Mouse (Mus musculus): ENCODE measurements around the gene Klhl20. TPM values are rescaled to one million over a fixed set of nuclear protein-coding genes. Genes with fewer than 3 reads are reported as not detected.

Gene Klhl20
- total and polyA plus RNA-seq, 2 experiments from 2014 or later: 8.0 to 11.1 TPM

DNA sequence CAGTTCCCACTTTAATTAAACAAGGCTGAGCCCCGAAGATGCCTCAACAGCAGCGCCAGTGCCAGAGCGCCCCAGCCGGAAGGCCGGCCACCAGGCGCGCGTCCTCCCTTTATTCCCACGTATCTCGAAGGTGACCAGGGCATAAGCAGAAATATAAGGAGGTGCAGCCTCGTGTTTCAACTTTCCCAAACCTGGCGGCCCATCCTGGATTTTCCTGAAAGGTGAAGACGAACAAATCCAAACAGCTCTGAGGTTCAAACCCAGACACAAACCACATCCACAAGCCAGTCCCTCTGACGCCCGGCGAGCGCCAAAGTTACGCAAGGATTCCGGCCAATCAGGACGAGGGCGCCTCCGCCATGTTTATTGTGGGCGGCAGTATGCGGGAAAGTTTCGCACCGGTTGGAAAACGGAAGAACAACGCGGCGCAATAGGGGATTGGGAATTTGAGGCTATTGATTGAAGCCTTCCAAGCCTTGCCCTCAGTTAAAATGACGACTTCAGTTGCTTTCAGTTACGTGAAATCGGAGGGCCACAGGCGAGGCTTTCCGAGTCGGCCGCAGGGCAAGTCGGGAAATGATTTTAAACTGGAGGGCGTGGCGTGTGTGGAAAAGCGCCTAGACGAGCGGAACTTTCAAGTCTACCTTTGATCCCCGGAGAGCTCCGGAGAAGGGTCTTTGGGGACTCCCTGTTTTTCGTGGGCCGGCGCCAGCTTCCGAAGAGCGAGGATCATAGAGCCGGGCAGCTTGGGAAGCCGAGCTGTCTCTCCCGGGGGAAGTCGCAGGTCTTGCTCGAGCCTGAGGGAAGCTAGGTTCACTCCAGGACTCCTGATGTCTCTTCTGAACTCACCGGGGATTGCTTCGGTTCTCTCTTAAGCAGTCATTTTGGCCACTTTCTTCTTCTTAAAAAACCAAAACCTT, 60.7 kb downstream of the Klhl20 start, which contains the start of the genes Dars2 and Cenpl:
Gene Dars2, minus strand, starts transcription at position 307 of the 920 bp plus-strand sequence.
Gene Cenpl, plus strand, starts transcription at position 362 of the 920 bp plus-strand sequence.
- peak within 1 kb of the TSS; percentile 63 for H3K27ac ChIP-seq (ENCODE audit: low read depth)
- peaks cover 4% of the 10 kb centered on the region for H3K36me3 ChIP-seq (replicated peaks; ENCODE audit: control insufficient read depth, insufficient read depth, low read length)
- H3K9ac ChIP-seq (replicated peaks; ENCODE audit: low read depth, low read length): peak within 1 kb of the TSS; percentile 66
- H3K4me1 ChIP-seq (ENCODE audit: control insufficient read depth, insufficient read depth): peaks cover 16% of the 10 kb centered on the region
- DNase-seq (ENCODE audit: low spot score) (peak; percentile 98), ATAC-seq (ENCODE audit: insufficient read depth, low read depth) (peak; percentile 97)
- no peaks in the 10 kb centered on the region for H3K27me3 ChIP-seq (ENCODE audit: control insufficient read depth, insufficient read depth, low read length)
- H3K4me3 ChIP-seq (ENCODE audit: low read depth, low read length): peak within 1 kb of the TSS; percentile 68
- H3K9me3 ChIP-seq (replicated peaks; ENCODE audit: control insufficient read depth, low read length): no peaks in the 10 kb centered on the region
- TF ChIP-seq CTCF (IDR thresholded peaks at IDR 0.05; ENCODE audit: low read depth): no peak
- peak; percentile 64; the same call in 1 of the 2 replicates for TF ChIP-seq EP300 (IDR thresholded peaks at IDR 0.05; ENCODE audit: low read depth)
- WGBS: under 1% methylated on average over 57 of the region's 57 CpGs
- peak within 1 kb of the TSS; percentile 79 for H3K4me2 ChIP-seq (ENCODE audit: low read depth, low read length)

- Histone ChIP-seq H3K4me2 (ENCODE audit: low read depth, low read length) (no peak overlapping the region), H3K27ac (ENCODE audit: low read depth) (no peak overlapping the region), H3K9ac (replicated peaks; ENCODE audit: low read depth, low read length) (no peak overlapping the region), H3K36me3 (replicated peaks; ENCODE audit: control insufficient read depth, insufficient read depth, low read length) (peaks cover 15% of the 10 kb centered on the region; the same call in 1 of the 2 replicates), H3K4me1 (ENCODE audit: control insufficient read depth, insufficient read depth) (no peaks in the 10 kb centered on the region), H3K9me3 (replicated peaks; ENCODE audit: control insufficient read depth, low read length) (no peaks in the 10 kb centered on the region), H3K27me3 (ENCODE audit: control insufficient read depth, insufficient read depth, low read length) (no peaks in the 10 kb centered on the region), H3K4me3 (ENCODE audit: low read depth, low read length) (no peak overlapping the region)
- TF ChIP-seq CTCF (IDR thresholded peaks at IDR 0.05; ENCODE audit: low read depth) (no peak), EP300 (IDR thresholded peaks at IDR 0.05; ENCODE audit: low read depth) (no peak)
- no peak for ATAC-seq (ENCODE audit: insufficient read depth, low read depth)
- no peak for DNase-seq (ENCODE audit: low spot score)
- 73% methylated on average over 1 of the region's 1 CpGs for WGBS
These were observed 68.0 kb downstream of the Klhl20 start for GRCm38 (mm10) chr1:161063351-161063750.

GRCm38 (mm10) chr1:161057164-161057563, 74.1 kb downstream of the Klhl20 start:
- no peak overlapping the region for H3K27ac ChIP-seq (ENCODE audit: low read depth)
- WGBS: 85% methylated on average over 1 of the region's 1 CpGs
- H3K36me3 ChIP-seq (replicated peaks; ENCODE audit: control insufficient read depth, insufficient read depth, low read length): peaks cover 30% of the 10 kb centered on the region
- H3K4me3 ChIP-seq (ENCODE audit: low read depth, low read length): no peak overlapping the region
- DNase-seq (ENCODE audit: low spot score) (no peak), ATAC-seq (ENCODE audit: insufficient read depth, low read depth) (no peak)
- H3K4me2 ChIP-seq (ENCODE audit: low read depth, low read length): no peak overlapping the region
- no peaks in the 10 kb centered on the region for H3K4me1 ChIP-seq (ENCODE audit: control insufficient read depth, insufficient read depth)
- H3K9me3 ChIP-seq (replicated peaks; ENCODE audit: control insufficient read depth, low read length): no peaks in the 10 kb centered on the region
- no peak for TF ChIP-seq EP300 (IDR thresholded peaks at IDR 0.05; ENCODE audit: low read depth)
- no peak for TF ChIP-seq CTCF (IDR thresholded peaks at IDR 0.05; ENCODE audit: low read depth)
- no peak overlapping the region for H3K9ac ChIP-seq (replicated peaks; ENCODE audit: low read depth, low read length)
- H3K27me3 ChIP-seq (ENCODE audit: control insufficient read depth, insufficient read depth, low read length): no peaks in the 10 kb centered on the region

- TF ChIP-seq EP300 (IDR thresholded peaks at IDR 0.05; ENCODE audit: low read depth): no peak
- no peak for TF ChIP-seq CTCF (IDR thresholded peaks at IDR 0.05; ENCODE audit: low read depth)
- peak; percentile 18 for DNase-seq (ENCODE audit: low spot score)
- Histone ChIP-seq H3K4me3 (ENCODE audit: low read depth, low read length) (no peak overlapping the region), H3K9ac (replicated peaks; ENCODE audit: low read depth, low read length) (no peak overlapping the region), H3K27ac (ENCODE audit: low read depth) (peak overlapping the region; percentile 33; the same call in 1 of the 2 replicates), H3K4me2 (ENCODE audit: low read depth, low read length) (no peak overlapping the region), H3K36me3 (replicated peaks; ENCODE audit: control insufficient read depth, insufficient read depth, low read length) (peaks cover 32% of the 10 kb centered on the region), H3K9me3 (replicated peaks; ENCODE audit: control insufficient read depth, low read length) (no peaks in the 10 kb centered on the region), H3K27me3 (ENCODE audit: control insufficient read depth, insufficient read depth, low read length) (no peaks in the 10 kb centered on the region), H3K4me1 (ENCODE audit: control insufficient read depth, insufficient read depth) (no peaks in the 10 kb centered on the region)
- 57% methylated on average over 3 of the region's 3 CpGs for WGBS
- ATAC-seq (ENCODE audit: insufficient read depth, low read depth): peak; percentile 57; the same call in 1 of the 2 replicates
These were observed 84.3 kb downstream of the Klhl20 start for GRCm38 (mm10) chr1:161046972-161047371.

DNA sequence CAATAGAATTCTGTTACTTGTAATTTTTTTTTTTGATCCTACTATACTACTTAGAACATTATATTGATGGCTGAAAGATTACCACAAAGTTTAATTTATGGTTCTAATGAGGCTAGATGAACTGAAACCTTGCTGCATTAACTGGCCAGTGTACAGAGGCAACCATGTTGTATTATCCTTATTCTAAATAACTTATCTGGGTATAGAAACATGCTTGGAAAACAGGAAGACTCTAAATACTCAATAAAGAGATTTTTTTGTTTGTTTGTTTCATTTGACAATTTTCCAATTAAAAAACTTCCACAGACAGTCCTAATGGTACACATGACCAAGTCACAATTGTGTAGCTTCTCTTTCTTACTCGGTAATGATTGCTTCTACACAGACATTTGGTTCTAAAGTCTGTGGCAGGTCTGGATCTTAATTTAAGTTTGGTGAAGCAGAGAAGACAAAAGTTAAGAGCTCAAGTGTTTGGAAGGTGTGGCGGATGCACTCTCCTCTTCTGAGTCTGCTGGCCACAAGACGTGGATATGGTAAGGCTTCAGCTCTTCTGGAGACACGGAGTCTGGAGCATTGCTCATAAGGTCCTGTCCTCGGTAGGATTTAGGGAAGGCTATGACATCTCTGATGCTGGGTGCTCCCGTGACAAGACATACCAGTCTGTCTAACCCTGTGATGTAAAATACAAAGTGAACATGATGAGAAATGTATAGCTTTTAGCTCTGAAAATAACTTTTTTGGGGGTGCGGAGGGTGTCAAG, 89.9 kb downstream of the Klhl20 start:
- no peak overlapping the region for H3K9ac ChIP-seq (replicated peaks; ENCODE audit: low read depth, low read length)
- no peaks in the 10 kb centered on the region for H3K27me3 ChIP-seq (ENCODE audit: control insufficient read depth, insufficient read depth, low read length)
- no peak overlapping the region for H3K4me3 ChIP-seq (ENCODE audit: low read depth, low read length)
- H3K9me3 ChIP-seq (replicated peaks; ENCODE audit: control insufficient read depth, low read length): no peaks in the 10 kb centered on the region
- no peak overlapping the region for H3K4me2 ChIP-seq (ENCODE audit: low read depth, low read length)
- DNase-seq (ENCODE audit: low spot score): no peak
- peaks cover 11% of the 10 kb centered on the region; the same call in 1 of the 2 replicates for H3K4me1 ChIP-seq (ENCODE audit: control insufficient read depth, insufficient read depth)
- 90% methylated on average over 7 of the region's 7 CpGs for WGBS
- ATAC-seq (ENCODE audit: insufficient read depth, low read depth): no peak
- H3K36me3 ChIP-seq (replicated peaks; ENCODE audit: control insufficient read depth, insufficient read depth, low read length): peaks cover 37% of the 10 kb centered on the region
- TF ChIP-seq EP300 (IDR thresholded peaks at IDR 0.05; ENCODE audit: low read depth) (no peak), CTCF (IDR thresholded peaks at IDR 0.05; ENCODE audit: low read depth) (no peak)
- no peak overlapping the region for H3K27ac ChIP-seq (ENCODE audit: low read depth)

Measured in heart, postnatal 0 days (tissue).